8 mouse cellular contexts compared by ENCODE assay signal in the genomic region with DNA sequence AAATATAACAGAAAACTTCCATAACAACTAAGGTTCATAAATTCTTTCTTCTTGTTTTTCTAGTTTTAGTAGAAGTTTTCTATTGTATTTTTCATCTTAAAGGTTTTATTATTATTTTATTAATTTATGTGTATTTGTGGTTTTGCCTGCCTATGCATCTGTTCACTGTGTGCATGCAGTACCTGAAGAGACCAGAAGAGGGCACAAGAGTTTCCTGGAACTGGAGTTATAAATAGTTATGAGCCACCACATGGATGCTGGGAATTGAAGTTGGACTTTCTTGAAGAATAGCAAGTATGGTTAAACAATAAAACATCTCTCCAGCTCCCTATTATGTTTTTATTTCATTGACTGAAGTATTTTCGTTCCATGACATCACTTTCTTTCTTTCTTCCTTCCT.
DNase-seq lines count a peak whose midpoint lies in the region; ATAC-seq and TF ChIP-seq lines count a peak whose summit lies in the region.

No protein-coding gene starts in this region.

- no peak overlapping the region for H3K9ac ChIP-seq in heart, embryonic 11.5 days (ENCODE audit: low read depth, low read length)
- H3K9ac ChIP-seq in ES-E14 (ENCODE audit: insufficient read depth, low read depth, low read length, poor library complexity, severe bottlenecking) = no peak overlapping the region

- 86% methylated on average over 1 of the region's 1 CpGs for WGBS in heart, embryonic 11.5 days (ENCODE audit: insufficient replicate concordance)

- no peaks in the 10 kb centered on the region for H3K36me3 ChIP-seq in heart, embryonic 11.5 days (ENCODE audit: control insufficient read depth, insufficient read depth, low read length)
- no peaks in the 10 kb centered on the region for H3K36me3 ChIP-seq in ES-E14 (ENCODE audit: control insufficient read depth, insufficient read depth, low read length, poor library complexity, severe bottlenecking)

- in situ Hi-C loops in ES-E14 (cut with MboI; ENCODE audit: low sequenced_read_pairs in 2 of 2, unreplicated experiment in 2 of 2) = no loop called here

- H3K4me2 ChIP-seq in heart, embryonic 11.5 days = no peak overlapping the region

- H3K27ac ChIP-seq in heart, embryonic 11.5 days (ENCODE audit: low read depth, low read length) = no peak overlapping the region
- no peak overlapping the region for H3K27ac ChIP-seq in ES-E14 (ENCODE audit: insufficient read depth, low read depth, low read length, poor library complexity, severe bottlenecking)

- H3K4me3 ChIP-seq in heart, embryonic 11.5 days (ENCODE audit: low read depth, low read length) = no peak overlapping the region
- no peak overlapping the region for H3K4me3 ChIP-seq in ES-E14 (ENCODE audit: insufficient read depth in 1 of 2, low read depth in 1 of 2, low read length in 2 of 2, poor library complexity in 1 of 2, severe bottlenecking in 1 of 2)

- peak; percentile 64 for DNase-seq in heart, postnatal 4 days
- DNase-seq in 3T3-L1 (ENCODE audit: low read depth, low spot score) = peak; percentile 69
- DNase-seq in ES-E14 (ENCODE audit: low read depth, low spot score) = peak; percentile 37
- DNase-seq in retina, postnatal 7 days (ENCODE audit: low read depth, low spot score) = peak; percentile 32
- no peak for DNase-seq in urinary bladder, adult 2 months (ENCODE audit: low spot score)
- DNase-seq in frontal cortex, postnatal 36 days (ENCODE audit: low spot score in 2 of 2) = no peak

- H3K9me3 ChIP-seq in heart, embryonic 11.5 days (replicated peaks; ENCODE audit: control insufficient read depth, low read length) = no peaks in the 10 kb centered on the region
- no peaks in the 10 kb centered on the region for H3K9me3 ChIP-seq in ES-E14 (ENCODE audit: control insufficient read depth, insufficient read depth, low read depth, low read length)

- no peak for ATAC-seq in heart, embryonic 11.5 days (replicated peaks; ENCODE audit: insufficient number of reproducible peaks, low FRiP score, low TSS enrichment)
- peak; percentile 32 for ATAC-seq in inflammation-experienced regulatory T-cells, adult 6 months

- H3K4me1 ChIP-seq in heart, embryonic 11.5 days (ENCODE audit: control insufficient read depth, insufficient read depth, low read length) = no peaks in the 10 kb centered on the region
- H3K4me1 ChIP-seq in ES-E14 (ENCODE audit: control insufficient read depth in 2 of 2, insufficient read depth in 2 of 2, low read length in 2 of 2, poor library complexity in 1 of 2) = no peaks in the 10 kb centered on the region

- no peaks in the 10 kb centered on the region for H3K27me3 ChIP-seq in heart, embryonic 11.5 days (ENCODE audit: control insufficient read depth, insufficient read depth, low read length)

TF ChIP-seq in ES-E14, 5 proteins besides CTCF, POLR2A, EP300 and RAD21:
- TF ChIP-seq MAFK (IDR thresholded peaks at IDR 0.05; ENCODE audit: insufficient read depth, low read depth, low read length) (no peak), HCFC1 (IDR thresholded peaks at IDR 0.05; ENCODE audit: borderline replicate concordance, insufficient read depth, low read length) (no peak), ZNF384 (IDR thresholded peaks at IDR 0.05; ENCODE audit: low read depth, low read length) (no peak), ZC3H11A (IDR thresholded peaks at IDR 0.05; ENCODE audit: borderline replicate concordance, low read depth, low read length) (0 out of 2 replicates have a peak, but pooled peaks have one; percentile 40), CHD2 (IDR thresholded peaks at IDR 0.05; ENCODE audit: low read depth, low read length) (no peak)

Comparison
In these comparisons a context has a peak if more than half of its experiments do, and no peak if none do; other contexts are left out.
1. DNase-seq: peak in heart, postnatal 4 days (single experiment), 3T3-L1 (single experiment), ES-E14 (single experiment) and retina, postnatal 7 days (single experiment); none in urinary bladder, adult 2 months (single experiment) and frontal cortex, postnatal 36 days (0 of 2).